Mouse (Mus musculus): Measurements from ENCODE around the gene H2afy2. TPM values are rescaled to one million over a fixed set of nuclear protein-coding genes. Genes with fewer than 3 reads are reported as not detected.

Gene H2afy2
- total and polyA plus RNA-seq, 3 experiments: 0.20 TPM; not detected in 2

- Histone ChIP-seq H3K79me2 (replicated peaks; ENCODE audit: control insufficient read depth, extremely low read depth, insufficient read depth, poor library complexity, severe bottlenecking) (no peaks in the 10 kb centered on the region), H3K9me3 (replicated peaks; ENCODE audit: low read length) (no peaks in the 10 kb centered on the region), H3K4me3 (replicated peaks in 1 of 3; ENCODE audit: low read depth in 2 of 3, low read length in 2 of 3, poor library complexity in 1 of 3) (no peak overlapping the region), H3K27ac (ENCODE audit: insufficient read depth, low read depth) (no peak overlapping the region), H3K4me2 (ENCODE audit: insufficient read depth, low read depth, poor library complexity, severe bottlenecking) (no peak overlapping the region), H3K27me3 (replicated peaks) (no peaks in the 10 kb centered on the region), H3K36me3 (replicated peaks in 1 of 2; ENCODE audit: control insufficient read depth in 1 of 2, insufficient read depth in 1 of 2, low read length in 1 of 2) (no peaks in the 10 kb centered on the region), H3K9ac (ENCODE audit: insufficient read depth, low read depth) (no peak overlapping the region), H3K4me1 (ENCODE audit: control insufficient read depth in 1 of 2, insufficient read depth in 2 of 2) (no peaks in the 10 kb centered on the region)
- TF ChIP-seq CTCF (conservative IDR thresholded peaks at IDR 0.05 in 1 of 2, IDR thresholded peaks at IDR 0.05 in 1 of 2; ENCODE audit: low read depth in 2 of 2, low read length in 2 of 2): no peak
- no peak for TF ChIP-seq TBP (conservative IDR thresholded peaks at IDR 0.05; ENCODE audit: low read depth, low read length)
- no peak for TF ChIP-seq E2F4 (IDR thresholded peaks at IDR 0.05; ENCODE audit: insufficient replicate concordance, low read depth, low read length)
- TF ChIP-seq GABPA (IDR thresholded peaks at IDR 0.05; ENCODE audit: insufficient replicate concordance, low read depth, low read length): no peak
- no peak for DNase-seq (ENCODE audit: extremely low read depth)
- in situ Hi-C loops (cut with MboI; ENCODE audit: low pct_ligation_motif_present, low pct_unique_long_range_greater_than_20kb, low sequenced_read_pairs): no loop called here
- dilution Hi-C loops (cut with MboI; ENCODE audit: extremely low pct_ligation_motif_present, extremely low pct_unique_long_range_greater_than_20kb, low sequenced_read_pairs): no loop called here
Observed at GRCm38 (mm10) chr10:61757022-61757421, 26.9 kb downstream of the H2afy2 start.

- Histone ChIP-seq H3K4me3 (replicated peaks in 1 of 3; ENCODE audit: low read depth in 2 of 3, low read length in 2 of 3, poor library complexity in 1 of 3) (no peak overlapping the region), H3K79me2 (replicated peaks; ENCODE audit: control insufficient read depth, extremely low read depth, insufficient read depth, poor library complexity, severe bottlenecking) (no peaks in the 10 kb centered on the region), H3K36me3 (replicated peaks in 1 of 2; ENCODE audit: control insufficient read depth in 1 of 2, insufficient read depth in 1 of 2, low read length in 1 of 2) (no peaks in the 10 kb centered on the region), H3K9ac (ENCODE audit: insufficient read depth, low read depth) (no peak overlapping the region), H3K4me2 (ENCODE audit: insufficient read depth, low read depth, poor library complexity, severe bottlenecking) (no peak overlapping the region), H3K27me3 (replicated peaks) (no peaks in the 10 kb centered on the region), H3K4me1 (ENCODE audit: control insufficient read depth in 1 of 2, insufficient read depth in 2 of 2) (peaks cover 6 to 15% of the 10 kb centered on the region in 2 experiments; a peak in 3 of 4 replicates), H3K9me3 (replicated peaks; ENCODE audit: low read length) (no peaks in the 10 kb centered on the region), H3K27ac (ENCODE audit: insufficient read depth, low read depth) (no peak overlapping the region)
- no peak for DNase-seq (ENCODE audit: extremely low read depth)
- dilution Hi-C loops (cut with MboI; ENCODE audit: extremely low pct_ligation_motif_present, extremely low pct_unique_long_range_greater_than_20kb, low sequenced_read_pairs) (no loop called here), in situ Hi-C loops (cut with MboI; ENCODE audit: low pct_ligation_motif_present, low pct_unique_long_range_greater_than_20kb, low sequenced_read_pairs) (no loop called here)
- no peak for TF ChIP-seq NELFE (IDR thresholded peaks at IDR 0.05; ENCODE audit: low read depth, low read length)
Observed at GRCm38 (mm10) chr10:61753071-61753470, 30.9 kb downstream of the H2afy2 start.

- dilution Hi-C loops (cut with MboI; ENCODE audit: extremely low pct_ligation_motif_present, extremely low pct_unique_long_range_greater_than_20kb, low sequenced_read_pairs) (no loop called here), in situ Hi-C loops (cut with MboI; ENCODE audit: low pct_ligation_motif_present, low pct_unique_long_range_greater_than_20kb, low sequenced_read_pairs) (no loop called here)
- Histone ChIP-seq H3K4me1 (ENCODE audit: control insufficient read depth in 1 of 2, insufficient read depth in 2 of 2) (peaks cover 6 to 15% of the 10 kb centered on the region in 2 experiments; a peak in 3 of 4 replicates), H3K27ac (ENCODE audit: insufficient read depth, low read depth) (no peak overlapping the region), H3K9ac (ENCODE audit: insufficient read depth, low read depth) (no peak overlapping the region), H3K9me3 (replicated peaks; ENCODE audit: low read length) (no peaks in the 10 kb centered on the region), H3K79me2 (replicated peaks; ENCODE audit: control insufficient read depth, extremely low read depth, insufficient read depth, poor library complexity, severe bottlenecking) (no peaks in the 10 kb centered on the region), H3K27me3 (replicated peaks) (peaks cover 4% of the 10 kb centered on the region), H3K4me2 (ENCODE audit: insufficient read depth, low read depth, poor library complexity, severe bottlenecking) (no peak overlapping the region), H3K4me3 (replicated peaks in 1 of 3; ENCODE audit: low read depth in 2 of 3, low read length in 2 of 3, poor library complexity in 1 of 3) (no peak overlapping the region), H3K36me3 (replicated peaks in 1 of 2; ENCODE audit: control insufficient read depth in 1 of 2, insufficient read depth in 1 of 2, low read length in 1 of 2) (no peaks in the 10 kb centered on the region)
- no peak for TF ChIP-seq JUN (IDR thresholded peaks at IDR 0.05; ENCODE audit: insufficient read depth, low read depth, low read length)
- no peak for TF ChIP-seq USF1 (IDR thresholded peaks at IDR 0.05; ENCODE audit: low read depth, low read length)
- TF ChIP-seq SMC3 (IDR thresholded peaks at IDR 0.05; ENCODE audit: low read depth, low read length): no peak
- no peak for TF ChIP-seq JUND (conservative IDR thresholded peaks at IDR 0.05; ENCODE audit: low read depth, low read length)
- TF ChIP-seq ETS1 (conservative IDR thresholded peaks at IDR 0.05; ENCODE audit: low read depth, low read length): no peak
- no peak for TF ChIP-seq SIN3A (IDR thresholded peaks at IDR 0.05; ENCODE audit: low read length)
- TF ChIP-seq UBTF (IDR thresholded peaks at IDR 0.05; ENCODE audit: low read depth, low read length): no peak
- TF ChIP-seq KAT2A (IDR thresholded peaks at IDR 0.05; ENCODE audit: insufficient replicate concordance, low read length): no peak
- TF ChIP-seq HCFC1 (IDR thresholded peaks at IDR 0.05; ENCODE audit: low read depth, low read length): no peak
- no peak for TF ChIP-seq CTCF (conservative IDR thresholded peaks at IDR 0.05 in 1 of 2, IDR thresholded peaks at IDR 0.05 in 1 of 2; ENCODE audit: low read depth in 2 of 2, low read length in 2 of 2)
- no peak for TF ChIP-seq ZC3H11A (IDR thresholded peaks at IDR 0.05; ENCODE audit: low read depth, low read length)
- TF ChIP-seq CHD1 (IDR thresholded peaks at IDR 0.05; ENCODE audit: low read depth, low read length): no peak
- no peak for TF ChIP-seq MAZ (IDR thresholded peaks at IDR 0.05; ENCODE audit: low read depth, low read length)
- no peak for DNase-seq (ENCODE audit: extremely low read depth)
Observed at GRCm38 (mm10) chr10:61751534-61752219, 32.3 kb downstream of the H2afy2 start.

All from CH12.LX (cell line).